Mouse (Mus musculus): ENCODE measurements at regions not wholly inside any gene's neighbourhood (a gene's known extent, or its start where the extent isn't known, plus 50 kb on each side); places are given as distances from the start of the nearest gene placed in this dataset.

DNA sequence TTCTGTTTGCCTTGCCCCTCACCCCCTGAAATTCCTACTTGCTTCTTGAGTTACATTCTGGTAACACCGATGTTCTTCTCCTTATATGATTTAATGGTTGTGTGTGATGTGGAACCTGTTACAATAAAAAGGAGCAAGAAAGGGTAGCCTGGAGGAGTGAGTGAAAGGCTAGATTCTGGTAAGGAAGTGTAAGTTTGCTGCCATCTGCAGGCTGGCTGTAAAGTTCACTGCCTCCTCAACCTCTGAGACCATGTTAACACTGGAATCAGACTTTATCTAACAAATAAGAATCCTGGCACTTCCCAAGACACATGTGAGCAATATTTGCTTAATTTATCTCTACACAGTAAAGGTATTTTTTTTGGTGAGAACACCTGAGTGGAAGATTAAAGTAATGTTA, 980.9 kb downstream of the Galc start:
- TF ChIP-seq CTCF (IDR thresholded peaks at IDR 0.05; ENCODE audit: borderline replicate concordance, insufficient read depth, low read length) (peak; percentile 13; the same call in 1 of the 2 replicates), POLR2A (IDR thresholded peaks at IDR 0.05; ENCODE audit: low read depth, low read length) (no peak)

Measured in embryonic fibroblast, embryonic 13.5 days (primary cell).